ENCODE assay signal across 16 mouse cellular contexts in genomic region chr6:51280231-51280630, GRCm38 (mm10).
"Had no signal": no experiment of that assay in that cellular context is flagged by ENCODE, and none has a peak within 500 bp of the region (broad histone marks: within the 10 kb centered on the region; RNA-seq: fewer than 3 reads in every experiment).

No protein-coding gene starts in this region.

- ATAC-seq: hindbrain, postnatal 0 days had no signal

- H3K4me1 ChIP-seq: liver, embryonic 15.5 days; midbrain, embryonic 10.5 days; neural tube, embryonic 15.5 days had no signal

- DNase-seq: kidney, adult 8-10 months; kidney, postnatal 25 days; midbrain, embryonic 14.5 days; right cerebral cortex, postnatal 4 days; spleen, adult 18-20 months; thymus, postnatal 25 days had no signal

- H3K4me3 ChIP-seq: intestine, embryonic 15.5 days; left cerebral cortex, adult 2 months; limb, embryonic 10.5 days; liver, embryonic 15.5 days; lung, embryonic 15.5 days; midbrain, embryonic 10.5 days; myocyte; neural tube, embryonic 15.5 days had no signal

- H3K36me3 ChIP-seq: intestine, embryonic 15.5 days; limb, embryonic 10.5 days; liver, embryonic 15.5 days; lung, embryonic 15.5 days; midbrain, embryonic 10.5 days; neural tube, embryonic 15.5 days had no signal

- H3K27me3 ChIP-seq: intestine, embryonic 15.5 days; lung, embryonic 15.5 days; neural tube, embryonic 15.5 days had no signal

- H3K27ac ChIP-seq: hindbrain, postnatal 0 days; intestine, embryonic 15.5 days; left cerebral cortex, adult 2 months; limb, embryonic 10.5 days; liver, embryonic 15.5 days; lung, embryonic 15.5 days; midbrain, embryonic 10.5 days; neural tube, embryonic 15.5 days had no signal

- H3K9ac ChIP-seq: intestine, embryonic 15.5 days; liver, embryonic 15.5 days; lung, embryonic 15.5 days; neural tube, embryonic 15.5 days had no signal

- H3K4me2 ChIP-seq: intestine, embryonic 15.5 days; liver, embryonic 11.5 days; liver, embryonic 15.5 days; lung, embryonic 15.5 days; neural tube, embryonic 15.5 days had no signal

- H3K9me3 ChIP-seq: intestine, embryonic 15.5 days; limb, embryonic 10.5 days; liver, embryonic 15.5 days; lung, embryonic 15.5 days; midbrain, embryonic 10.5 days; neural tube, embryonic 15.5 days had no signal
